Mouse (Mus musculus) small intestine, adult 2 months (tissue): ENCODE measurements around the gene Lars2.

ENCODE experiments used
- CTCF ChIP-seq: fragments of 200-500 bp; IDR thresholded peaks from 2 replicates; pipeline ENCODE4 v1.5.1; 2012; ENCODE audit warnings: low read depth, mild to moderate bottlenecking, control low read depth, inconsistent platforms, low read length, moderate library complexity, mixed read lengths; ENCODE audit not compliant: insufficient replicate concordance, insufficient read length; ENCODE audit errors: extremely low read depth
- POLR2A ChIP-seq: fragments of 200-500 bp; IDR thresholded peaks from 2 replicates; pipeline ENCODE4 v1.6.1; 2012; ENCODE audit warnings: low read depth, mild to moderate bottlenecking, control low read depth, inconsistent platforms, low read length, moderate library complexity

- TF ChIP-seq CTCF = no peak
- TF ChIP-seq POLR2A = no peak; the same call in 1 of the 2 replicates
Observed at GRCm38 (mm10) chr9:123366708-123367385, at the start of gene Lars2.
